Mouse (Mus musculus): Measurements from ENCODE around the gene Upk2. TPM values are rescaled to one million over a fixed set of nuclear protein-coding genes. Genes with fewer than 3 reads are reported as not detected.

Upk2 gene
- polyA plus RNA-seq, 1 experiment from 2014 or later = not detected

DNA sequence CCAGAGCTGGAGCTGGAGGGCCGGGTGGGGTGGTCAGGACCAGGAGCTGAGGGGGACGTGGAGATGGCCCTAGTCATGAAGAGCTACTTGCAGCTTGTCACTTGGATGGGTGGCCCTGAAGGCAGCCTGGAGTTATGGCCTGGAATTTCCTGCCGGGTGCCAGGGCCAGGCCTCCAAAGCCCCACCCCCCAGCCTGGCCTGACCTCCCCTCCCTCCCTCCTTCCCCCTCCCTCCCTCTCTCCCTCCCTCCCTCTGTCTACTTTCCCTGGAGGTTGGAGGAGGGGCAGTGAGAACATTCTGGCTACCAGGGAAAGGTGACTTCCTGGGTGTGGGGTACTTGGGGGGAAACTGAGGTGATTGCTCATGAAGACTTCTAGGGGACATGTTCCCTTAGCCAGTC is 31.6 kb upstream of the Upk2 start:
- WGBS (ENCODE audit: insufficient replicate concordance) = 48% methylated on average over 3 of the region's 3 CpGs
- no peak for ATAC-seq
- H3K4me2 ChIP-seq = peak overlapping the region; percentile 88
- peaks cover 49% of the 10 kb centered on the region for H3K27me3 ChIP-seq (replicated peaks)
- peak overlapping the region; percentile 21; the same call in 1 of the 2 replicates for H3K4me3 ChIP-seq
- H3K36me3 ChIP-seq = no peaks in the 10 kb centered on the region
- peak overlapping the region; percentile 73 for H3K27ac ChIP-seq
- H3K4me1 ChIP-seq = peaks cover 90% of the 10 kb centered on the region
- no peak overlapping the region for H3K9ac ChIP-seq
- H3K9me3 ChIP-seq (replicated peaks) = no peaks in the 10 kb centered on the region

DNA sequence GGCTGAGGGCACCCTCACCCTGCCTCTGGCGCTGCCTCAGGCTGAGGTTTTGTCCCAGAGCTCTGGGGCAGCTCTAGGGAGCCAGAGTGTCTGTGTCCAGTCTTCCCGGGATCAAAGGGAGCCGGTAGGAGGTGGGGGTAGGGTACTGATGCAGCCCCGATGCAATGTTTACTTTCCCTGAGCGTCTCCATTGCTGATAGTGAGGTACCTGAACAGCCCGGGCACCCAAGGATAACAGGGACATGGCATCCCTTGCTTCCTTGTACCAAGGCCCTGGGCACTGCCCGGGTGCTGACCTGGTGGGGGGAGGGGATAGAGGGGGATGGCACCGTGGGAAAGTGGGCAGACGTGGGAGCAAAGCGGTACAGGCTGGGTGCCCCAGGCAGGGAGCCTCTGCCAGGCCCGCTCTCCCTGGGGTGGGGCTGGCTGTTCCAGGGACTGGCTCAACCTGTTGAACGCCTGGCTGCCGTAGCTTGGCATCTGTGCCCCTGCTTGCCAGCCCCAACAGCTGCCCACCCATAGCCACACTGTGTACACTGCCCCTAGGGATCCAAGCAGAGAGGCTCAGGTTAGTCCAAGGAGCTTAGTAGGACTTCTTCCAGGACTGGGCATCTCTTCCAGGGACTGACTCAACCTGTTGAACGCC is 30.9 kb upstream of the Upk2 start:
- H3K4me2 ChIP-seq = peak overlapping the region; percentile 88
- peak overlapping the region; percentile 73; the same call in 1 of the 2 replicates for H3K27ac ChIP-seq
- ATAC-seq = no peak
- no peaks in the 10 kb centered on the region for H3K9me3 ChIP-seq (replicated peaks)
- 0 out of 2 replicates have a peak overlapping the region, but pooled peaks have one; percentile 2 for H3K9ac ChIP-seq
- 51% methylated on average over 14 of the region's 14 CpGs for WGBS (ENCODE audit: insufficient replicate concordance)
- H3K36me3 ChIP-seq = no peaks in the 10 kb centered on the region
- H3K4me1 ChIP-seq = peaks cover 83% of the 10 kb centered on the region
- H3K4me3 ChIP-seq = peak overlapping the region; percentile 21
- peaks cover 56% of the 10 kb centered on the region for H3K27me3 ChIP-seq (replicated peaks)

DNA sequence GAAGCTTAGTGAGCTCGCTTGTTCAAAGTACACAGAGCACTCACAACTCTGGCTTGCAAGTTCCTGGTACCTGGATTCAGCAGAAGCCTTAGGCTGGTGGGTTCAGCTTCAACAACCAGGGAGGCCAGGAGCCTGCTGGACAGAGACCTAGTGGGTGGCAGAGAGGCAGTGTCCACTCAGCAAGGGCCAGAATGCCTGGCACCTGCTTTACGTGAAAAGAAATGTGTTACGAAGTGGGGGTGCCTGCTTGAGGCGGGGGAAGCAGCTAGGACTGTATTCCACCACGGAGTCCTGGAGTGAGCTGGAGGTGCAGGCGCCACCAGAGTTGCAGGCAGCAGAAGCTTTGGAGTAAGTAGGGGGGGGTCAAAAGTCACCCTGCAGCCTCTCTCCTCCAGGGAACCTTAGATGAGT is 30.3 kb upstream of the Upk2 start:
- no peak for ATAC-seq
- peaks cover 80% of the 10 kb centered on the region for H3K4me1 ChIP-seq
- WGBS (ENCODE audit: insufficient replicate concordance) = 50% methylated on average over 6 of the region's 6 CpGs
- no peaks in the 10 kb centered on the region for H3K36me3 ChIP-seq
- peak overlapping the region; percentile 43; the same call in 1 of the 2 replicates for H3K27ac ChIP-seq
- H3K27me3 ChIP-seq (replicated peaks) = peaks cover 61% of the 10 kb centered on the region
- 0 out of 2 replicates have a peak overlapping the region, but pooled peaks have one; percentile 2 for H3K9ac ChIP-seq
- peak overlapping the region; percentile 88 for H3K4me2 ChIP-seq
- peak overlapping the region; percentile 14; the same call in 1 of the 2 replicates for H3K4me3 ChIP-seq
- no peaks in the 10 kb centered on the region for H3K9me3 ChIP-seq (replicated peaks)

DNA sequence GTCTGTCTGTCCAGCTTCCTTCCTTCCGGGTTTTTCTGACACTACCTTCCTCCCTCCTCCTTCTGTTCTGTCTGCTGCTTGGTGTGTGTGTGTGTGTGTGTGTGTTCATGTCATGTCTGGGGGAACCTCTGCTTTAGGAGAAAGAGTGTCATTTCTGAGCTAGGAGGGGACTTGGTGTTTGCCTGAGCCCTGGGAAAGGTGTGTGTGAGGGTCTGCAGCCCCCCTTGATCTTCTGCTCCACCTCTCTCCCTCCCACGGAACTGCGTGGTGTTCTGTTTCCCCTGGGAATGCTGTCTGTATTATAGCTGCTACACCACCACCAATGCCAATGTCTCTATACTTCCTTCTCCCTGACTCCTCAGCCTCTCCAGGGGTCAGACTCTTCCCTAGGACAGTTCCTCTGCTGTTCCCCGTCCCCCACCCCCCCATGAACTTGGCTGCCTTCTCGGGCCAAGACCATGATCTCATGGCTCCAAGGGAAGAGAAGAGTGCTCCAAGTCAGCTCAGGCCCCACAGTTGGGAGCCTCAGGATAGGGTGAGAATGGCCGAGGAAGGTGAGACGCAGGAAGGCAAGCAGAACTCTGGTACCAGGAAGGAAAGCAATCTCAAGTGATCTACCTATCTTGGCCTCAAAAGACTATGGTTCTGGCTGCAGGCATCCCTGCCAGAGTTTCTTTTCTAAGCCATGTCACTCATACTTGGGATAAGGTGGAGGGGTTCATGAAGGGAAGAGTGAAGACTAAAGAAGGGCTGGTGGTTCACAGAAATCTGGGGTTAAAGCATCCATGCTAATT is 29.7 kb upstream of the Upk2 start:
- H3K4me1 ChIP-seq = peaks cover 80% of the 10 kb centered on the region

DNA sequence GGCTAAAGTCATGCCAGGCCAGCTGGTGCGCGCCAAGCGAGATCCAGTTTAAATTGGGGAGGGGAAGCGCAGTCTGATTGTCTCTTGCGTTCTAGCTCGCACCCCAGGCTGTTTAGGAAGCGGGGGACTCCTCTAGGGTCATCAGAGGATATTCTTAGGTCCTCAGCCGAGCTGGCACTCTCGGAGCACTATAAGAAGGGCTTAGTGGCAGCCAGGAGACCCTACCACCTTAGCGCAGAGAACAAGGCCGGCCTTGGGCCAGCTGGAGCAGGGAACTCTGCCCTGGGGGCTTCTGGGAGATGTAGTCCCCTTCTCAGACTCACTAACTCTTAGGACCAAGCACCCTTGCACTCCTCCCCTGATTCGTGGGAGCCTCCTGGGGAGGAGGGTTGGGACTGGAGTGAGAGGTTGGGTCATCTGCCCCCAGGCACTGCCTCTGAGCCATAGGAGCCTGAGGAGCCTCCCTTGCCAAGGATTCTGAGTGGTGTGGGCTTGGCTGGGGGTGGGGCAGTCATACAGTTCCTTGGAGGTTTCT is 28.8 kb upstream of the Upk2 start:
- Histone ChIP-seq H3K4me1 (peaks cover 80% of the 10 kb centered on the region), H3K9ac (peak overlapping the region; percentile 79), H3K4me3 (peak overlapping the region; percentile 72), H3K9me3 (replicated peaks) (no peaks in the 10 kb centered on the region), H3K27me3 (replicated peaks) (peaks cover 76% of the 10 kb centered on the region), H3K27ac (peak overlapping the region; percentile 72), H3K36me3 (no peaks in the 10 kb centered on the region), H3K4me2 (peak overlapping the region; percentile 88)
- under 1% methylated on average over 12 of the region's 12 CpGs for WGBS (ENCODE audit: insufficient replicate concordance)
- ATAC-seq = peak; percentile 14

More for the DNA sequence above, 29.7 kb upstream of the Upk2 start:
- H3K36me3 ChIP-seq = no peaks in the 10 kb centered on the region
- H3K27me3 ChIP-seq (replicated peaks) = peaks cover 67% of the 10 kb centered on the region
- H3K4me2 ChIP-seq = peak overlapping the region; percentile 88
- no peaks in the 10 kb centered on the region for H3K9me3 ChIP-seq (replicated peaks)
- peak overlapping the region; percentile 72 for H3K4me3 ChIP-seq
- WGBS (ENCODE audit: insufficient replicate concordance) = 41% methylated on average over 7 of the region's 7 CpGs
- peak overlapping the region; percentile 22 for H3K27ac ChIP-seq
- H3K9ac ChIP-seq = peak overlapping the region; percentile 46
- no peak for ATAC-seq

DNA sequence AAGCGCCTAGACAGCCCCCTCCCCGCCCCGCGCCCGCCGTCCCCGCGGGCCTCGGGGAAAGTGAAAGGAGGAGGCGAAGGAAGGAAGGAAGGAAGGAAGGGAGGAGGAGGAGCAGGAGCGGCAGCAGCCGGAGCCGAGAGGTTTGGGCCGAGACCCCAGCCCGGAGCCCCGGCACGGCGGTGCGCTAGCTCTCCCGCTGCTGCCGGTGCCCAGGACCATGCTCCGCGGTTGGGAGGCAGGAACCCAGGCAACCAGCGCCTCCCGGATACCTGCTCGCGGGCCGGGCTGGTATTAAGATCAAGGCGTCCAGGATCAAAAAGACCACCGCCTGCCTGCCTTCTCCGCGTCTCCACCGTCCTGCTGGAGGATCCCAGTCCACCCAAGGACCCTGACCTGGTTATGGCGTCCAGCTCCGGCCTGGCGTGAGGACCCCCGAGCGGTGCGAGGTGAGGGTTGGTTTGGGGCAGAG is 28.3 kb upstream of the Upk2 start:
- no peak for ATAC-seq
- Histone ChIP-seq H3K36me3 (no peaks in the 10 kb centered on the region), H3K27me3 (replicated peaks) (peaks cover 78% of the 10 kb centered on the region), H3K4me2 (peak overlapping the region; percentile 88), H3K4me3 (peak overlapping the region; percentile 72), H3K9me3 (replicated peaks) (no peaks in the 10 kb centered on the region), H3K27ac (peak overlapping the region; percentile 72), H3K9ac (peak overlapping the region; percentile 79), H3K4me1 (peaks cover 80% of the 10 kb centered on the region)
- under 1% methylated on average over 38 of the region's 39 CpGs for WGBS (ENCODE audit: insufficient replicate concordance)

DNA sequence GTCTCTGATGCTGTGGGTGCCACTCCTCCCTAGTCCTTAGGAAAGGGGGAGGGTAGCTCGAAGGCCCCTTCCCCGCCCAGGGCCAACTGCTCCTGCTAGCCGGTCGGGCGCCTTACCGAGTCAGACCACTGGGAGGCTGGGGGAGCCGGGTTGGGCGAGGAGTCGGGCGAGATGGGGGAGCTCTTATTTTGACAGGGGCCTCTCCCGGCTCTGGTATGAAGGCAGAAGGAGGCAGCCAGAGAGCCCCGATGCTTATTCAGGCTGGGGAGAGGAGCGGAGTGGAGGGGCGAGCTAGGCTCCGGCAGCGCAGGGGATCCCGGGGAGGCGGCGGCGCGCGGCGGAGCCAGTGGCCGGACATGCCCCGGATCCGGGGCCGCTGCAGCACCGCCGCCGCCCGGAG is 27.8 kb upstream of the Upk2 start, which contains the start of gene Bcl9l:
Gene Bcl9l (plus strand): TSS at position 274 of the 400 bp plus-strand sequence.
- WGBS (ENCODE audit: insufficient replicate concordance) = under 1% methylated on average over 31 of the region's 31 CpGs
- peaks cover 80% of the 10 kb centered on the region for H3K4me1 ChIP-seq

DNA sequence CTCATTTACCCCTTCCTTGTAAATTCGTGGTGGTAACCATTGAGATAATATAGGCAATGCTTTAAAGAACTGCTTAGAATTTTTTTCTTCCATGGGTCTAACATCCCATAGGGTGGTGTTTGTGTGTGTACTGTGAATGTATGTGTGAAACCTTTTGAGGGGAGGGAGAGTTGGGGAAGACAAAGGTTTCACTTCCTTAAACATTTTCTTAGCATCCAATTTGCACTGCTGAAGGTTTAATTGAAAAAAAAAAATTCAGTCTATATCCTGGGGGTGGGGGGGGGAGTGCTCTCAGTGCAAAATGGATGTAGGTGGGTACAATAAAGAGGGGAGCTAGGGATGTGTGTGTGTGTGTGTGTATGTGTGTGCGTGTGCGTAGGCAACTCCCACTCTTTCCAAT is 27.3 kb upstream of the Upk2 start:
- WGBS (ENCODE audit: insufficient replicate concordance) = 23% methylated on average over 3 of the region's 3 CpGs
- no peak overlapping the region; the same call in 1 of the 2 replicates for H3K27ac ChIP-seq
- peaks cover 80% of the 10 kb centered on the region for H3K4me1 ChIP-seq
- peak overlapping the region; percentile 72 for H3K4me3 ChIP-seq
- 0 out of 2 replicates have a peak overlapping the region, but pooled peaks have one; percentile 79 for H3K9ac ChIP-seq
- H3K9me3 ChIP-seq (replicated peaks) = no peaks in the 10 kb centered on the region
- peaks cover 83% of the 10 kb centered on the region for H3K27me3 ChIP-seq (replicated peaks)
- no peak for ATAC-seq
- H3K36me3 ChIP-seq = no peaks in the 10 kb centered on the region
- H3K4me2 ChIP-seq = peak overlapping the region; percentile 88

More for the DNA sequence above, 27.8 kb upstream of the Upk2 start, which contains the start of gene Bcl9l:
- peak within 1 kb of the TSS; percentile 79 for H3K9ac ChIP-seq
- peak within 1 kb of the TSS; percentile 72 for H3K27ac ChIP-seq
- H3K9me3 ChIP-seq (replicated peaks) = no peaks in the 10 kb centered on the region
- no peaks in the 10 kb centered on the region for H3K36me3 ChIP-seq
- peaks cover 78% of the 10 kb centered on the region for H3K27me3 ChIP-seq (replicated peaks)
- peak; percentile 38 for ATAC-seq
- H3K4me2 ChIP-seq = peak within 1 kb of the TSS; percentile 88
- peak within 1 kb of the TSS; percentile 72 for H3K4me3 ChIP-seq

DNA sequence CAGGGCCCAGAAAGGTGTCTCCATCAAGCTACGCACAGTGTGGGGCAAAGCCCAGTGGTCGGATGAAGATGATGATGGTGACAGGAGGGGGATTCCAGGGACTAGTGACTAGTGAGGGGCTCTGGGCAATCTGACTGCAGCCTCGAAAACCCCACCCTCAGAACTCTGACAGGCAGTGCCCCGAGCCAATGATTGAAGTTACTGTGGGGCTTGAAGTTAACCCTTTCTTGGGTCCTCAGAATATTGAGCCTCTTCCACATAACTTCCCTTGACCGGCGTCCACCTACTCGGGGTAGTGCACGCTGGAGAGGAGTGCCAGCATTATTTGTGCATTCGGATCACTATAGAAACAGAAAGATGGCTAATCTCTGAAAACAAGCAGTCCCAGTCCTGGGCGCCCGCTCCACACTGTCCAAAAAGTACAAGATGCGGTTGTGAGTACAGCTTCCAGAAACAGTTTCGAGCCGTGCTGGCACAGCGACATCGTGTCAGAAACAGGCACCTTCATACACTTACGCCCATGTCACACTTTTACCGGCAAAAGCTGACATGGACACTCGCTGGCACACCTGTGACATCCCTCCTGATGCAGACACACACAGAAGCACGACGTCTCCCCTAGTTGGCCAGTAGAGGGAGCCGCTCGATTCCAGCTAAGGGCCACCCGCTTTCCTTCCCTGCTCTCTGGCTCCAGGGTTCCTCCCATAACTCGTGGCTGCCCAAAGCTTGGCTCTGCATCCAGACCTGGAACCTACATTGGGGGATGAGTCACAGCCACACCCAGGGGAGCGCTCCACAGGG is 25.1 kb upstream of the Upk2 start:
- H3K9me3 ChIP-seq (replicated peaks) = no peaks in the 10 kb centered on the region
- 1% methylated on average over 26 of the region's 26 CpGs for WGBS (ENCODE audit: insufficient replicate concordance)
- H3K27ac ChIP-seq = peak overlapping the region; percentile 78; the same call in 1 of the 2 replicates
- H3K36me3 ChIP-seq = no peaks in the 10 kb centered on the region
- peak overlapping the region; percentile 91 for H3K4me2 ChIP-seq
- peak overlapping the region; percentile 50 for H3K9ac ChIP-seq
- peak overlapping the region; percentile 59 for H3K4me3 ChIP-seq
- peaks cover 70% of the 10 kb centered on the region for H3K27me3 ChIP-seq (replicated peaks)
- H3K4me1 ChIP-seq = peaks cover 58% of the 10 kb centered on the region
- peak; percentile 48 for ATAC-seq

DNA sequence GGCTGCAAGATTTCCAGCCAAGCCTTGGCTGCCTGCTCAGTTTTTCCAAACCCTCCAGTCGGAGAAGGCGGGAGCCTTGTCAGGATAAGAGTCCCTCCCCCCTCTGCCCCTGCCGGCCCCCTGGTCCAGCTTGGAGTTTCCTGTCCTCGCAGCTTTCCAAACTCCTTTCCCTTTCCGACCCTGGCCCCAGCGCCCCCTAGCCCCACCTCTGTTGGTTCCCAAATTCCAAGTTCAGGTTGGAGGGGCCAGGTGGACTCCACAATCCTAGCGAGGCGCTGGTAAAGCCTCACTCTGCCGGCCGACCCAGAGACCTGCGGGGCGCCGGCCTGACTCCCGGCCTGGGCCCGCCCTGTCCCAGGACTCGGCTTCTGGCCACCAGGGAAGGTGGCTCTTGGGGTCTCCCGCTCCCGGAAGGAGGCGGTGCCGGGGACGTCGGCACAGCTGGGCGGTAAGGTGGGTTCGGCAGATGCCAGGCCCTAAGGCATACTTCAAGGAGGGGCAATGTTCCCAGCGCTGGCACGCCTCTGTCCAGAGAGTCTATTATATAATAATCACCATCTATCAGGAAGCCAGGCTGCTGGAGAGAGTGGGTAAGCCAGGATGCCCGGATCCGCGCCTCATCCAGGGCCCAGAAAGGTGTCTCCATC is 24.3 kb upstream of the Upk2 start:
- Histone ChIP-seq H3K4me3 (peak overlapping the region; percentile 59), H3K9me3 (replicated peaks) (no peaks in the 10 kb centered on the region), H3K9ac (peak overlapping the region; percentile 50), H3K4me2 (peak overlapping the region; percentile 91), H3K36me3 (no peaks in the 10 kb centered on the region), H3K27me3 (replicated peaks) (peaks cover 62% of the 10 kb centered on the region), H3K27ac (peak overlapping the region; percentile 78), H3K4me1 (peaks cover 50% of the 10 kb centered on the region)
- WGBS (ENCODE audit: insufficient replicate concordance) = under 1% methylated on average over 29 of the region's 29 CpGs
- peak; percentile 14; the same call in 1 of the 2 replicates for ATAC-seq
